Mouse (Mus musculus) liver, postnatal 0 days (tissue): ENCODE results near the gene Parp9.
A peak's percentile ranks its signal among the peaks of the same experiment; 100 is the strongest.

Experiments
- CTCF ChIP-seq: sonication (generic); IDR thresholded peaks from 2 replicates; pipeline ENCODE4 v1.5.1; 2016; ENCODE audit warnings: antibody characterized with exemption, low read depth
- EP300 ChIP-seq: IDR thresholded peaks from 2 replicates; pipeline ENCODE4 v1.6.1; 2016; ENCODE audit warnings: antibody characterized with exemption, low read depth, mild to moderate bottlenecking

- peak; percentile 88 for TF ChIP-seq CTCF
- TF ChIP-seq EP300 = no peak
Measured at GRCm38 (mm10) chr16:35939690-35940089, 1.4 kb downstream of the Parp9 start.
